1 mouse cellular context compared by ENCODE assay signal in the genomic region with DNA sequence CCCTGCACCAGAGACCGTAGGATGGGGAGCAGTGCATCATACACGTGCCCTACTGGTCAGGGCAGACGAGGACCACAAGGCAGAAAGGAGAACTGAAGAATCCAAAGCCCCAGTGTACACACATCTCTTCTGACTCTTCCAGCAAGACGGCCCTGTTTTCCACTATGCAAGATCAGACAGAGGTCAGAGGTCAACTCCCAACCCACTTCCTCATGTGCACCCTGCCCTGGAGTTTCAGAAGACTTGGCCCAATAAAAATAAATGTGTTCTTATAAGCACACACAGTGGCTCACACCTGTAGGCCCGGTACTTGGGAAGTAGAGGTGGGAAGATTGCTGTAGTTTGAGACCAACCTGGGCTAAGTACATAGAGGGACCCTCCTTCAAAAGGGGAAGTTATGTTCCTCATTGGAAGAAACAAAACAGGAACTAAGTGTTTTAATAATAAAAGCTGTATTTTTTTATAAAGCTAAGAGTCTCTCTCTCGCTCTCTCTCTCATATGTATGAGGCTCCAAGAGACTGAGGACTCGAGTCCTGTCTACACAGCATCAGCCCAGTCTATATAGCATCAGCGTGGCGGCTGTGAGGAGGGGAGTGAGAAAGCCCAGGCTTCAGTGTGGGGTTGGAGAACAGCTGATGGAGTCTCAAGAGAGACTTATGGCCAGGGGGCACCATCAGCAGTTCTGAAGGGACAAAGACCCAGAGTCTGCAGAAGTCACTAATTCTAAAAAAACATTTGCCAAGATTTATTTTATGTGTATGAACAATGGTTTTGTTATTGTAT.
TF ChIP-seq lines count a peak whose summit lies in the region.

No protein-coding gene starts in this region.

TF ChIP-seq in CH12.LX, 34 proteins besides CTCF, POLR2A, EP300 and RAD21:
- TF ChIP-seq MXI1 (IDR thresholded peaks at IDR 0.05; ENCODE audit: low read depth, low read length) (0 out of 2 replicates have a peak, but pooled peaks have one; percentile 43), BHLHE40 (IDR thresholded peaks at IDR 0.05; ENCODE audit: low read depth, low read length) (peak; percentile 84), MAX (IDR thresholded peaks at IDR 0.05; ENCODE audit: low read length) (peak; percentile 65; the same call in 1 of the 2 replicates), IRF4 (IDR thresholded peaks at IDR 0.05; ENCODE audit: low read depth, low read length) (peak; percentile 38; the same call in 1 of the 2 replicates), ELF1 (IDR thresholded peaks at IDR 0.05; ENCODE audit: low read depth, low read length) (0 out of 2 replicates have a peak, but pooled peaks have one; percentile 43), E2F4 (IDR thresholded peaks at IDR 0.05; ENCODE audit: insufficient replicate concordance, low read depth, low read length) (no peak)
TF ChIP-seq in CH12.LX: peak in this region for 5.
